Mouse (Mus musculus): ENCODE results near the gene Stk11. TPM values are rescaled to one million over a fixed set of nuclear protein-coding genes. Genes with fewer than 3 reads are reported as not detected.
A peak's percentile ranks its signal among the peaks of the same experiment; 100 is the strongest.

The Stk11 gene
- total RNA-seq, 2 experiments from 2014 or later, result 137 to 165 TPM

DNA sequence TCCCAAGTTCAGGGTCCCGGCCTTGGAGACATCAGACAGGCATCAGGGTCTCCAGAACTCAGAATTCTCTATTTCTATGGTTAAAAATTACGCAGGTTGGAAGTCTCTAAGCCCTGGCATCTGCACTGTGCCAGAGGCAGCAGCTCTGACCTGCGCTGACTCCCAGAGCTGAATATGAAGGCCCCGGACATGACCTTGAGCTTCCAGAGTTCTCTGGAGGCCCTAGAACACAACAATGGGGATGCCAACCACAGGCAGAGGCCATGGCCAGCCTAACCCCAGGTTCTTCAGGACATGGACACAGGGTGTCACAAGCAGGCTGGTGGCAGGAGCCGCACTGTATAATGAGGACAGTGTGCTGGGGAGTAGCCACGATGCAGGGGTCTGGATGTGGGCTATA, 21.5 kb upstream of the Stk11 start:
- DNase-seq, result no peak
- intact Hi-C loops (cut with DNase I), result no loop called here

DNA sequence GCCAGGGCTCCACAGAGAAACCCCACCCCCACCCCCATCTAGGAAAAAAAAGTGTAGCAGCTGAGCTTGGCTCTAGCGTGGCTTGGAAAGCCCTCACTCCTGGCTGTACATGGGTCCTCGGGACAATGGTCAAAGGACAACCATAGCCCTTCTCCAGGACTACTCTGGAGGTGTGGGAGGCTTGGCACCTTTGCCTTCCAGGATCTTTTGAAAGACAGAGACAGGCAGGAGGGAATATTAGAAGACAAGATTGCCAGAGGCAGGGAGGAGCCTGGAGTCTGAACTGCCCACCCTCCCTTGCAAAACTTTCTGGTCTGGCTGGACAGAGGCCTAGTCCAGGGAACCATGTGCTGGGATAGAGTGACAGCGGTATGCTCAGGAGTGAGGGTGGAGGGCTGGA, 20.9 kb upstream of the Stk11 start:
- intact Hi-C loops (cut with DNase I), result no loop called here
- no peak for DNase-seq

DNA sequence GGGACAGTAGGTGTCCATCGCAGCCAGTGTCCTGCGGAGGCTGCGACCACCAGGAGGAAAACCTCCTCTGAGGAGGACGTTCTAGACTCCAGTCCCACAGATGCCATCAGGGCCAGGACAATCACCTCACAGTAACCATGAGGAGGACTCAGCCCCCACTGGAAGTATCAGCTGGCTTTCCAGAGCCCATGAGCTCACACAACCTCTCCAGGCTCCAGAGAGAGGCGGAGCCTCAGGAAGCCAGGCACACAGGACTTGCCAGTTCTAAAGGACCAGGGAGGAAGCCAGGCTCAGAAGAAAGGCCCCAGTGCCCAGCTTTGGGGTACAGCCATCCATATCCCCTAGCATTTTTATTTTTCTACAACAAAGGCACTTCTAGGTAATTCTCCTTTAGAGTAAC, 20.1 kb upstream of the Stk11 start:
- DNase-seq, result no peak
- intact Hi-C loops (cut with DNase I), result no loop called here

DNA sequence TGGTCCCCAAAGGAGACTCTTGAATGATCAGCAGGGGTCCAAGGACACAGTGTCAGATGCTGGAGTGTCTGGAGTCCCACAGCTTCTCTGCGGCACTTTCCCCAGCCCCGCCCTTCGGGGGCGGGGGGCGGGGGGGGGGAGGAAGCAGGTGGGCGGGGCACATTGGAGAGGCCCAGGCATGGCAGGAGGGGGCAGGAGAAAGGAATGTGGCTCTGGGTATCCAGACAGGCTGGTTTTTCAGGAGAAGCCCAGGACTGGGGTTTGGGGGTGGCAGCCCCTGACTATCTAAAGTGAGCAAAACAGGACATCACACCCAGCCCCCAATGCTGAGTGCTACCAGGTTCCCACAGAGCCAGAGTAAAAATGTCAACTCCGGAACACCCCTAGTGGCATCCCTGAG, 18.3 kb upstream of the Stk11 start:
- intact Hi-C loops (cut with DNase I), result no loop called here
- DNase-seq, result no peak

DNA sequence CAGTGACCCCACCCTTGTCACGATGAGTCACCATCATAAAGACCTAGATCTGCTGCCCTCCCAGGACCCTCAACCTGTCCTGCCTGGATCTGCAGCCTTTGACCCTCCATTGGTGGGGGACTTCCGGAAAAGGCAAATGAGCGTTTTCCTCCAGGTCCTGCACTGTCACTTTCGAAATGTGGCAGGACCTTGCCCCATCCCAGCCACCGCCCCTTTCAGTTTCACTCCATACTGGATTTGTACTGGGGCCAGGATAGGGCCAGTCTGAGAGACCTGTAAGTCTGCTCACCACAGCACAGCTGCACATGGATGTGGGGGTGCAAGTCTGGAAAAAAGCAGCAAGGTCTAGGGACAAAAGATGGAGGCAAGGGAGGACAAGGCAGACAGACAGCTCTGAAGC, 17.0 kb upstream of the Stk11 start:
- intact Hi-C loops (cut with DNase I), result no loop called here
- DNase-seq, result no peak

DNA sequence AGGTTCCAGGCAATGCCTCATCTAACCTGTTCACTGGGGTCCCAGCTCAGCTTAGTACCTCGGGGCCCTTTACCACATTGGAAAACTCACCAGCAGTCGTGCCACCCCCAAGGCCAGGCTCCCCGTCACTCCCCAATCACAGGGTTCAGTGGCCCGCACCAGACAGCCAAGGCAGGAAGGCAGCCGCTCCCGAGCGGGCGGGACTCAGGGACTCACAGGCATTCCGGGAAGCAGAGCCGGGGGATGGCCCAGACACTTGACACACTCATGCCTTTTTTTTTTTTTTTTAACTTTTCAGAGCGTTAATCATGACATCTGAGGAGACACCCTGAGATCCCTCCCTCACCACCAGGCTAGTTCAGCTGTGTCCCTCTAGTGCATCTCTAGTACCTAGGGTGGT, 14.6 kb upstream of the Stk11 start:
- peak in 1 of 2 experiments; percentile 43 for DNase-seq
- intact Hi-C loops (cut with DNase I), result no loop called here

DNA sequence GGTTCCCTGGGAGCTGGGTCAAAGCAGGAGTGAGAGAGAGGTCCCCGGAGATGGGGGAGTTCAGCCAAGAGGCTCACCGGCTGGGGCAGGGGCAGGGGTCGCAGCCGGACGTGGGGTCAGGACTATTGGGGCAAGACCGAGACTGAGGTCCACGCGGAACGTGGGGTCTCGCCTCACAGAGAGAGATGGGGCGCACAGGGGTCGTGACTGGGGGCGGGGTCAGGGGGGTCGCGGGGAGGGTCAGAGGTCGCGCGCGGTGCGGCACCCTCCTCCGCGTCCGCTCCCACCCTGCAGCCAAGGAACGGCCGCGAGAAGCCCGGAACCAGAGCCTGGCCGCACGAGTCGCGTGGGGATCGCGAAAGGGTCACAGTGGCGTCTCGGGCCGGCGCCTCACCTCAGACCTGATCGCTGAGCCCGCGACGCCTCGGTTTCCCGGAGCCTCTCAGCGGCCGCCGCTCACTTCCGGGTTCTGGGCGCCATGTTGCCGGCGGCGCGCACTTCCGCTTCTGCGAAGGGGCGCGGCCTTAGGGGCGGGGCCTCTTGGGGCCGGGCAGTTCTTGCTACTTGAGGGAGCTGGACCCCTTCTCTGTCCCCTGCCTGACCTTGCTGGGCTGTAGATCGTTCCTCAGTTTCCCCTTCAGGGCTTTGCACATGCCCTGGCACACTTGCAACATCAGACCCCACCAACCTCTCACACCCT, 13.2 kb upstream of the Stk11 start:
- DNase-seq, result peak; percentile 90 to 91
- intact Hi-C loops (cut with DNase I), result loop anchor here (2.0 kb wide), 1 partner anchor 62 kb away; no protein-coding TSS in a partner anchor

DNA sequence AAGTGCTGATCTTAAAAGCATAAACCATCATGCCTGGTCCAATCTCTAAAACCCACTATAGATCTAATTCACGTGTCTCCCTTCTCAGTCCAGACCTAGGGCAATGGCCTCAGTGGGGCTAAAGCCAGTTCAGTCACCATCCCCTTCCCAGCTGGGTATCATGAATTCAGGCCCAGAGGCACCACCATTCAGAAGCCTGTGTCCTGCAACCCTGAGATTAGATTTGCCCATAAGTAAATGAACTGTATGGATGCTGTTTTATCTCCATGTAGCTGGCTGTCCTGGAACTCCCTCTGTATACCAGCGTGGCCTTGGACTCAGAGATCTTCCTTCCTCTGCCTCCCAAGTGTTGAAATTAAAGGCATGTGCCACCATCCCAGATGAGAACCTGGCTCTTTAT, 12.6 kb upstream of the Stk11 start:
- intact Hi-C loops (cut with DNase I), result loop anchor here (2.0 kb wide), 1 partner anchor 62 kb away; no protein-coding TSS in a partner anchor
- DNase-seq, result no peak

DNA sequence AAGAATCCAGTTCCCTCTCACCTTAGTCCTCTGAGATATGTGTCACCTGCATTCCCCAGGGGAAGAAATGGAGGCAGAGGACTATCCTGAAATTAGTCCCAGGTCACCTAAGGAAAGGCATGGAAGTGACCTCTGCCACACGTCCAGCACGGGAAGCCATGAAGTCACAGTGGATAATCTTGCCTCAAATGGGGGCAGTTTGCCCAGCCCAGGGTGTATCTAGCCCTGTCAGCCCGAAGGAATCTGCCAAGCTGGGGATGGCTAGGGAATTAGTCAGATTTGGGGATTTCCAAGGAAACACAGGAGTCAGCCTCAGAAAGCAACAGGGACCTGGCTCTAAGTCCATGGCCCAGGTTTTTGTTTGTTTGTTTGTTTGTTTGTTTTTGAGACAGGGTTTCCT, 11.4 kb upstream of the Stk11 start:
- DNase-seq, result no peak
- intact Hi-C loops (cut with DNase I), result no loop called here

DNA sequence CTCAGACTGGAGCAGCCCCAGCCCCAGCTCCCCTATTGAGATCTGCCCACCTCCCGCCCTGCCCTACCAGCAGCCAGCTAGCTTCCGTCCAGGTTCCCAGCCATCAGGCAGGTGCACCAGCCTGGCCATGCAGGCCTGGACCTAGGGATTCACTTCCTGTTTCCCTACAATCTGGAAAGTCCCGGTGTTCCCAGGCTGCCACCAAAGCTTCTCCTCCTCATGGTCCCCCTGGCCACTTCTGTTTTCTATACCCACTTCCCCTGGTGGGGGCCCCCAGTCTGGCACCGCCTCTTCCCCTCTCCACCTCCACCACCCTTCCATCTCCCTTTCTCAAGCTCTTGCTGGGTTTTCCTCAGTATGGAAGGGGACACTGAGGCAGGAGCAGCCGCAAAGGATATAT, 10.1 kb upstream of the Stk11 start, which contains the start of gene Sbno2:
Gene Sbno2, minus strand, starts transcription at position 112 of the 400 bp plus-strand sequence.
- no peak for DNase-seq
- intact Hi-C loops (cut with DNase I), result no loop called here

DNA sequence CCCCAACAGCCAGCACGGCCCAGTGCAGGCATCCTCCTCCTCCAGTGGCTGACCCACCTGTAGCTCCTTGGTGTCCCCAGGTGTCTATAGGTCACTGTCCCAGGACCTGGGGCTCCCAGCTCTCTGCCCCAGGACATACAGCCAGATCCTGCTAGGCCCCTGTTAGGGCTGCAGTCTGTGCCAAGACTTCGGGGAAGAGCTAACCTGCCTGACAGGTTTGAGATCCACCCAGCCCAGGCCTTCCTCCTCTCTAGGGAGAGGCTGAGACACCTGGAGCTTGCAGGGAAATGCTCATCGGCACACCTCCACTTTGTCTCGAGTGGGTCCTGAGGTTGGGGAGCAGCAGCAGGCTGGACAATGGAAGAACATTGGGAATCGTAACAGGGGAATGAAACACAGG, 9.7 kb upstream of the Stk11 start:
- DNase-seq, result no peak
- intact Hi-C loops (cut with DNase I), result no loop called here

DNA sequence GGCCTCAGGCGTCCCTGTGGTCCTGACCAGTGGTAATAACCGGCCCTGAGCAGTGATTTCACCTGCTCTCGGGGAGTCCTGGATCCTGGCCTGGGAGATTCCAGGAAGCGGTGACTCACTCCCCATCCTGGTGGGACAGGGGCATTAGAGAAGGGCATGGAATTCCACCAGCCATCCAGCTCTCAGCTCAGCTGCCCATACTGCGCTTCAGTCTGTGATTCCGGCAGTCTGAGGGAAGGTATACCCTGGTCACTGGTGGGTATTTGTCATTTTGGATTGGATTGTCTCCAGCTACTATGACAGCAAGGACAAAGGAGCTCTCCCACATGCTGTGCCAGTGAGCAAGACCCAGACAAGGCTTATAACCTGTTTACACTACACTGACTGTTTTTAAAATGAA, 7.9 kb upstream of the Stk11 start:
- intact Hi-C loops (cut with DNase I), result no loop called here
- no peak for DNase-seq

DNA sequence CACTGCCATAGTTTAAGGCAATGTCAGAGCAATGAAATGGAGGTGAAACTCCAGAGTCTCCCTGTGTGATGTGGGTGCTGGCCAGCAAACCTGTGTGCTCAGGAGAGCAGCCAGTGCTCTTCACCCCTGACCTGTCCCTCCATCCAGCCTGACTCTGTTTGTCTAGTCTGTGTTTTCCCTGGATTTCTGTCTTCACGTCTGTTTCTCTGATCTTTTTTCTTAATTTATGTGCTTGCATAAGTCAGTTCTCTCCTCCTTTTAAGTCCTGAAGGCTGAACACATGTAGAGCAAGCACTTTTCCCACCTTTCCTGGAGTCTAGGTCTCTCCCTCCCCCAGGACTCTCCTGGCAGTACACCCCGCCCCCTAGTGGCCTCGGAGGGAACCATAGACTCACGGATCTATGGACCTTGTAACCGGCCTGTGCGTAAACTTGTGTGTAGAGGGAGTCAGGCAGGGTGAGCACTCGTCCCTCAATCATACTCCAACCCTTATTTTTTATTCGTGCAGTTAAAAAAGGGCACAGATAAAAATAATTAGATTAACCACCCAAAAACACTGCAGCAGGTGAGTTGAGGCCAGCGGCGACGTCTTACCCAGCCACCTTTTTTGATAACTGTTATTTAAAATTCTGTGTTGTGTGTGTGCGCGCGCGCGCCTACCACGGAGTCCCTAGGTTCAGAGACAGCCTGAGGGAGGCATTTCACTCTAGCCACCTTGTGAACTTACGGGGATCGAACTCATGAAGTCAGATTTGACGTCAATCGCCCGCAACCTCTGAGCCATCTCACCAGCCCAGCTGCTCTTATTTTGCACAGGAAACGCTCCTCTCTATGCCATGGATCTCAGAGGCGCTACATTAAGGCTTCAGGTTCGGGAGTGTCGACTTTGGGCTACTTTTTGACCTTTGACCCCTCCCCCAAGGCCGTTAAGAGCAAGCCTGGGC, 990 bp upstream of the Stk11 start:
- intact Hi-C loops (cut with DNase I), result loop anchor here (1.0 to 5.0 kb wide), 4 partner anchors 42 to 154 kb away; partner anchors contain the start of gene Wdr18
- DNase-seq, result peak; percentile 93 to 95

DNA sequence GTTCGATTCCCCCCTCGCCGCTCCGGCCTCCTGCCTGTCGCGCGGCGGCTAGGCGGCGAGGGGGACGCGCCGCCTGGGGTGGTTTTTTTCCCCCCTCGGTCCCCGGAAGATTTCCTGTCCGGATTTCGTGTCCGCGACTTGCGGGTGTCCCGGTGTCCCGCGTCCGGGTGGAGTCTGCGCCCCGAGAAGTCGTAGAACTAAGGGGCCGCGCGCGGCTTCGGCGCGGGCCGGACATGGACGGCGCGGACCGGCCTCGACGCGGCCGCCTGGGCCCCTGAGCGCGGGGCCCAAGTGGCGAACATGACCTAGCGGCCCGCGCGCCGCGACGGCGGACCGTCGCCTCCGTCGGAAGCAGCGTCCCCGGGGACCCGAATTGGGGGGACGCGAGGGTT, 337 bp downstream of the Stk11 start:
- no peak for DNase-seq
- intact Hi-C loops (cut with DNase I), result loop anchor here (1.0 to 2.0 kb wide), 4 partner anchors 49 to 155 kb away; partner anchors contain the start of genes Cirbp and Wdr18

DNA sequence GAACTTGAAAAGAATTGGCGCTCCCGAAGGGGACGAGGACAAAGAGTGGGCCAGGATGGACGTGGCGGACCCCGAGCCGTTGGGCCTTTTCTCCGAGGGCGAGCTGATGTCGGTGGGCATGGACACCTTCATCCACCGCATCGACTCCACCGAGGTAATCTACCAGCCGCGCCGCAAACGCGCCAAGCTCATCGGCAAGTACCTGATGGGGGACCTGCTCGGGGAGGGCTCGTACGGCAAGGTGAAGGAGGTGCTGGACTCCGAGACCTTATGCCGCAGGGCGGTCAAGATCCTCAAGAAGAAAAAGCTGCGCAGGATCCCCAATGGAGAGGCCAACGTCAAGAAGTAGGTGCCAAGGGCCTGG, 942 bp downstream of the Stk11 start:
- peak in 1 of 2 experiments; percentile 52 for DNase-seq
- intact Hi-C loops (cut with DNase I), result loop anchor here (1.0 to 2.0 kb wide), 2 partner anchors 48 to 129 kb away; partner anchors contain the start of gene Cirbp

DNA sequence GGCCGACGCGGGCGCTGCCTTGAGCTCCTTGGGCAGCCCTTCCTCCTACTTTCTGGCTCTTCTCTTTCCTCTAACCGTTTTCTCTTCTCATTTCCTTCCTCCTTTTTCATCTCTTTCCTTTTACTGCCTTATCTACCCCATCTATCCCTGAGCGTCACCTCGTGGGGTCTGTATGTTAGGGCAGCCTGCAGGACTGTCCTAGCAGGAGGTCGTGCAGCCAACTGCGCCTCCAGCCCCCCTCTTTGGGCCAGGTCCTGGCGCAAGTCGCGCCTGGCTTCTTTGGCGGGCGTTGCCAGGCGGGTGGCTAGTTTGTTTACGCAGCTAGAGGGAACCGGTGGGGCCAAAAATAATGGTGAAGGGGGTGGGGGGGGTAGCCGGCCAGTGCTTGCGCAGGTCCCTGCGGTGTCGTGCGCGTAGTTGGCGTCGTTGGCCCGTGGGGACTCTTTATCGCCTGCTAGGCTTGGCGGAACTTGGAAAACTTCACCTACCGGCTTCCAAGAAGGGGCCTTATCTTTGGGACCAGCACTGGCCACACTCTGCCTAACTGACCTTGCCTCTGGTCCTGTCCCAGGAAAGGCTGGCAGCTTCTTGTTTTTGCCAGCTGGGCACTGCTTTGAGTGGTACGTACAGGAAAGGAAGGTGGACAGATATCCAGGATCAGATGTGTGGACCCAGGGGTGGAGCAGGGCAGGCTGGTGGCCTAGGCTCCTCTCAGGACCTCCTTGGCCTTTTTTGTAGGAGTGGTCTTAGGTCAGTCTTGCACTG, 1.5 kb downstream of the Stk11 start:
- intact Hi-C loops (cut with DNase I), result loop anchor here (1.0 to 2.0 kb wide), 2 partner anchors 48 to 130 kb away; partner anchors contain the start of gene Cirbp
- peak; percentile 68 to 78 for DNase-seq

DNA sequence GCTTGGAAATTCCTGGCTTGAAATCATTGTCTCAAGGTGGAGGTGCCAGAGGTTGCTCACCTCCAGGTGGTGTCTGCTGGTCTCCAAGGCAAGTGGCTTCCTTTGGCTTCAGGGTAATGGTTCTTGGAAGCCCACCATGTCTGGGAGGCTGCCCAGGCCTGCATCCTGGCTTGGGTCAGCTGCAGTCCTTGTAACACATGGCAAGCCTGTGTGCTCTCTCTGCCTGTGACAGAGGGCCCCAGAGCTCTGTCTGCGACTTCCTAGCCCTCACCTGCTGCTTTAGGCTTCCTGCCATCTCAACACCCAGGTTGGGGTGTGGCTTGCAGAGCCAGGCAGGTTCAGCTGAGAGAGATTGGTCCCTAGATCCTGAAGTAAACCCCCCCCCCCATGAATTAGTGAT, 2.1 kb downstream of the Stk11 start:
- DNase-seq, result no peak
- intact Hi-C loops (cut with DNase I), result loop anchor here (2.0 kb wide), 1 partner anchor 47 kb away; the partner anchor contains the start of gene Cirbp

DNA sequence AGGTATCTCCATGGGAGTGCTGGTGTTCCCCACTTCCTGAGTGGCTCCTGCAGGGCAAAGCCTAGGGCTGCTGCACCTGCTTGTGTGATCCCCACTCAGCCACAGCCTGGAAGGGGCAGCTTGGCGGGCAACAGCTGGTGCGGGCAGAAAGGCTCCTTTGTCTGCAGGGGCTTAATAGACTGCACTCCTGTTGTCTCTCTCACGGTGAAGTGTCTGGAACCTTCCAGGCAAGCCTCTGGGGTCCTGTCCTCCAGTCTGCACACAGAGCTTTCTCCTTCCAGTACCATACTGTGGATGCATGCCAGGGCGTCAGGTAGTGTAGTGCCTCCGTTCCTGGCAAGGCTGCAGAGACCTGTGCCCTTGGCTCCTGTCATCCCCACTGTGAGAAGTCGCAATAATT, 2.9 kb downstream of the Stk11 start:
- intact Hi-C loops (cut with DNase I), result no loop called here
- no peak for DNase-seq

DNA sequence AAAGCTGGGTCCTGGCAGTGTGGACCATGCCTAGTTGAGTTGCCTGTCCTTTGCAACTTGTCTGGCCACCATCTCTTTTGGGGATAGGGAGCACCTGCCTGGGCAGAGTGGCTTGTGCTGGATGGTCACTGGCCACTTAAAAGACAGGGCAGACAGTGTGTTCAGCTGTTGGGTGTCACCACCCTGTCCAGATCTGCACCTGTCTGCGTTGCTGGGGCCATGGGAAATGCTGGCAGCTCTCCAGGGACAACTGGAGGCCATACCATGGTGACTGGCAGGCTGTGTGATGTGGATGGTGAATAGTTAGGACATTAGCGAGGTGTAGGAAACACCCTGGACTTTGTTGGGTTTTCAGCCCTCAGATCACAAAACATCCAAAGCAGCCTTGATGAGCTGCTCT, 4.5 kb downstream of the Stk11 start:
- intact Hi-C loops (cut with DNase I), result no loop called here
- no peak for DNase-seq

DNA sequence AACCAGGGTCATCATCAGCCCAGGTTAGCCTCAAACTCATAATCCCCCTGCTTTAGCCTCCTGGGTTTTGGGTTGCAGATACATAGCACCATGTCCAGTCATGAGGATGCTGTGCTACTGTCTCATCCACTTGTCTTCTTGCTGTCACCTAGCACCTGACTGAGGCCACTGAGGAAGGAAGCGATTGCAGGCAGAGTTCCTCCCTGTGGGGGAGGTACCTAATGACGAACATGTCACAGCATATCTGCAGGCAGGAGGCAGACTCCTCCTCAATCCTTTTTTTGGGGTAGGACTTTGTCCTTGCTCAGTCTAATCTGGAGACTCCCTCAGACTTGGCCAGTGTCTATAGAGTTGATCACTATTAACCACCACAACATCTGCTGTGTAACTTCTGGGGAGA, 6.0 kb downstream of the Stk11 start:
- no peak for DNase-seq
- intact Hi-C loops (cut with DNase I), result no loop called here
